In genomic region chr9:40389175-40389574, GRCm38 (mm10) we compare ENCODE assay signal across 13 mouse cellular contexts.
"Had no signal": no experiment of that assay in that cellular context is flagged by ENCODE, and none has a peak within 500 bp of the region (broad histone marks: within the 10 kb centered on the region; RNA-seq: fewer than 3 reads in every experiment).

No protein-coding gene starts in this region.

- H3K9me3 ChIP-seq: limb, embryonic 10.5 days; liver, embryonic 15.5 days; midbrain, embryonic 13.5 days had no signal

- ATAC-seq: midbrain, embryonic 13.5 days had no signal

- H3K4me3 ChIP-seq: left cerebral cortex, adult 2 months; limb, embryonic 10.5 days; liver, embryonic 15.5 days; midbrain, embryonic 13.5 days had no signal

- H3K4me2 ChIP-seq: liver, embryonic 11.5 days; liver, embryonic 15.5 days; lung, embryonic 14.5 days; midbrain, embryonic 13.5 days had no signal

- H3K27me3 ChIP-seq: liver, embryonic 15.5 days; midbrain, embryonic 13.5 days had no signal

- H3K27ac ChIP-seq: limb, embryonic 10.5 days; liver, embryonic 15.5 days; midbrain, embryonic 13.5 days; stomach, postnatal 0 days had no signal

- H3K36me3 ChIP-seq: limb, embryonic 10.5 days; liver, embryonic 15.5 days; midbrain, embryonic 13.5 days had no signal

- DNase-seq: kidney, adult 8-10 months; kidney, postnatal 25 days; lung, embryonic 14.5 days; lung, postnatal 10 days; lung, postnatal 4 days; right cerebral cortex, postnatal 14 days; thymus, postnatal 36 days had no signal

- H3K9ac ChIP-seq: liver, embryonic 15.5 days; lung, embryonic 14.5 days; midbrain, embryonic 13.5 days had no signal
